Mouse (Mus musculus): ENCODE data around the gene Pccb.
A peak's percentile ranks its signal among the peaks of the same experiment; 100 is the strongest.

The Pccb gene

GRCm38 (mm10) chr9:101045710-101046338 is 11.1 kb upstream of the Pccb start:
- no peak for DNase-seq (ENCODE audit: low read depth, low spot score)

DNA sequence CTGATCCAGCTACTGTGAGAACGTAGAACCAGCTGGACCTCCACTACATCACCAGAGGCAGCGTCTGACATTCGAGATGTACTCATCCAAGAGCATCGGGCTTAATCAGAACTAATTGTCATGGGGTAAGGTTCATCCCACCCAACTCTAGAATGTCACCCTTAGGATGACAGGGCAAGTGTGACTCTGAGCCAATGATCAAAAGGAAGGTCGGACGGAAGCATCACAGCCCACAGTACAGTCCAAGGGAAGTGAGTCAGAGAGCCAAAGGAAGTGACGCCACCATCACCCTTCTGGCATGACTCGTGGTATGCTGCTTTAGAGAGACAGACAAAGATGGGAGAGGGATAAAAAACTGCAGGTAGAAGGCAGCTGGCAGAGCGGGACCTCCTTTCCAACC is 7.6 kb upstream of the Pccb start:
- peak; percentile 17 for DNase-seq (ENCODE audit: low read depth, low spot score)

GRCm38 (mm10) chr9:101041508-101041907 is 6.8 kb upstream of the Pccb start:
- DNase-seq (ENCODE audit: low read depth, low spot score), result no peak

DNA sequence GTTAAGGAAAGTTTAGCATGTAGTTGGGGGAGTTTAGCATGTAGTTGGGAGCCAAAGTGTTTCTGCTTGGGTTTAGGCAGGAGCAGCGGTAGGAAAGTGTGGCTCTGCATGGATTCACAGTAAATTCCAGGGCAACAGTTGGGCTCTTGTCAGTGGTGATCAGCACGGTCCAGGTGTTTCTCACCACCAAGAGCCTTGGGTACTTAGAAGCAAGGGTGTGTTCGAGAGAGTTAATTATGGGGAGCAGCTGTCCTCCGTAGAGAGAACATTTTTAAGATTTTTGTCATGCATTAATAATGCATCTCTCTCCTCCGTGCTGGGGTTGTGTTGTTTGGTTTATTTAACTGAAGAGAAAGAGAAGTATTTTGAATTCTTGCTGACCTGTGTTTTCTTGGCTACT is 3.9 kb upstream of the Pccb start:
- no peak for DNase-seq (ENCODE audit: low read depth, low spot score)

DNA sequence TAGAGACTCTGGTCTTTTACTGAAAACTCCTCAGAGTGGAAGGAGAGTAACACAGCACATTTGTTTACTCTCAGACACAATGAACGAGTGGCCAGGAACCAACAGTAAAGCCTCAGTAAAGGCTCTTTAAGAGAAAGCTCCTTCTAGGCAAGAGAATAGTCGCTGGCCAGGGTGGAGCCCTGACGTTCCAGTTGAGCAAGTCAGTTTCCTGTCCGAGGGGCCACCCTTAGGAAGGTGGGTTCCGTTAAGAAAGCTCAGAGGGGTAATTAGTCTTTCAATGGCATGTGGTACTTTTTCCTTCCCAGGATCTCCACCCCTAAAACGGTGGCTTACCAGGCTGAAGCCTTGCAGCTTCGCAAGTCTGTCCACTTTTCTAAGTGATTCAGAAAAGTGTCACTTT is 2.7 kb upstream of the Pccb start:
- DNase-seq (ENCODE audit: low read depth, low spot score), result no peak

DNA sequence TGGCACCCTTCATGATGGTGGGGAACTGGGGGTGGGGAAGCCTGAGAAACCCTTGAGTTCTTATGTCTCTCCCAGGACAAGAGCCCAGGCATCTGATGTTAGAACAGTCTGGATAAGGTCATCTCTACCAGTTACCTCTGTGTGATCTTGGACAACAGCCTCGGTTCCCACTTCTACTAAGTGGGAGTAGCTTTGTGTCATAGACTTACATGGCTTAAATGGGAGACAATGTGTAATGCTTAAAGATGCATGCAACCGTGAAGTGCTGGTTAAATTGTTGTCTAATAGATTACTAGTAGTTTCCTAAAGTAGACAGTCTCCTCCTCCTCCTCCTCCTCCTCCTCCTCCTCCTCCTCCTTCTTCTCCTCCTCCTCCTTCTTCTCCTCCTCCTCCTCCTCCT is 2.2 kb upstream of the Pccb start:
- no peak for DNase-seq (ENCODE audit: low read depth, low spot score)

DNA sequence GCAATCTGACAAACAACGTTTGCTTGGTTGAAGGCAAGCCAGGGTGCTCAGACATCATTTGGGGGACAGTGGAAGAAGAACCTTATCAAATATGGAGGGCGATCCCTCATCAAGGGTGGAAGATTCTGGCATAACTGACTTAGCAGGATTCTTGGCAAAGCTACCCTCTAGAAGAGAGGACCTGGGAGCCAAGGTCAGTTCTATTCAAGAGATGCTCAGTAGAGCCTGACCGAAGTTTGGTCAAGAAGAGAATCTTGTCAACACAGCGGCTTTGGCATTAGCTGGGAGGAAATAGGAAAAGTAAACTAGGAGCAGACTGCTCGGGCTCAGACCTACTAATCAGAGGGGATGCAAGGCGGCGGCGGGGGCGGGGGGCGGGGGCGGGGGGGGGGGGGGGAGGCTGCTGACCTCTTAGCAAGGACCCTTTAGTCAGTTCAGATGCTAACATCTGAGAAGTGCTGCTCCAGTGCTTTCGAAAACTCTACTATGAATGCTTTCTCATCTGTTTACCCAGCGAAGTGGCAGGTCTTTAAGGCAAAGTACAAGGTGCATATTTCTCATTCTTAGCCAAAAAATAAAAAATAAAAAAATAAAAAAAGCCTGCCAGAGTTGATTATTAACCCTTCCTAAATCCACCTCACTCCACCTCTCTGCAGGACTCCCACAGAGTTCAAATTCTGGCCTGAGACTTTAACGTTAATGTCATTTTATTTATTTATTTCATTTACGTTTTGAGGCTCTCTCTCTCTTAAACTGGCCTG is 1.3 kb upstream of the Pccb start:
- no peak for DNase-seq (ENCODE audit: low read depth, low spot score)

DNA sequence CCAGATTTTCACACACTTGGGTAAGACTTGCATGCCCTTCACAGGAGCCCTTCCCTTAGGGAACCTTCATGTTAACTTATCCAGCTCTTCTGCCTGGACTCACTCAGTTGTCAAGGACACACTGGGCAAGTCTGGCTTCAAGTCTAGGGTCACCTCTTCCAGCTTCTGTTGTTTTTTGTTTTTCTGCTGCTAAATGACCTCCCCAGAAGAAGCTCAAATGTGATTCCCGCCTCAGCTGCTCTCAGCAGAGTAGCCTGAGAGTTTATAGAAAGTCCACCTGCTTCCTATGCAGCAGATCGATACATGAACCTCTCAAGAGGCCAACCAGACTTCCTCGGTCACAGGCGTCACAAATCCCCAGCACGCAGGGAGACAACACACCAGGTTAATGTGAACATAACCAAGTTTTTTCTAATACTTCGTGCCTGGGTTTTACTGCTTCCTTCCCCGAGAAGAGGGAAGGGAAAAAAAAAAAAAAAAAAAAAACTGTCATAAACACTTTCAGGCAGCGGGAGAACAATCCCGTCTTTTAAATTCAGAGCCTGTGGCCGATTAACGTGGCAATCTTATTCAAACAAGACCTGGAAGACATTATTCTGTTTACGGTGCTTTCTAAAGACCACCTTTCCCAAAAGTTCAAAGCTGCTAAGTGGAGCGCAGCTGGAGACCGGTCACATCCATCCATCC is 794 bp downstream of the Pccb start:
- no peak for DNase-seq (ENCODE audit: low read depth, low spot score)

DNA sequence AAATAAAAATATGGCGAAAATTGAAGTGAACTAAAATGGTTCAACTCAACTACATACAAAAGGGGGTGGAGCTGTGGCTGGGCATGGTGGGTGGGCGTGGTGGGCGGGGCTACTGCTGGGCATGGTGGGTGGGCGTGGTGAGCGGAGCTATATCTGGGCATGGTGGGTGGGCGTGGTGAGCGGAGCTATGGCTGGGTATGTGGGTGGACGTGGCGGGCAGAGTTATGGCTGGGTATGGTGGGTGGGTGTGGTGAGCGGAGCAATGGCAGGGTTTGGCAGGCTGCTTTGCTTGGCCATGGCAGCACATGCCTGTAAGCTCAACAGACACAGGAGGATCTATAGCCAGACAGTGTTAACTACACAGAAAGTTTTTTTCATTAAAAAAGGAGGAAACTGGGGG is 15.9 kb downstream of the Pccb start:
- DNase-seq (ENCODE audit: low read depth, low spot score), result no peak

- peak; percentile 12 for DNase-seq (ENCODE audit: low read depth, low spot score)
Measured at GRCm38 (mm10) chr9:101017734-101018516, 16.8 kb downstream of the Pccb start.

DNA sequence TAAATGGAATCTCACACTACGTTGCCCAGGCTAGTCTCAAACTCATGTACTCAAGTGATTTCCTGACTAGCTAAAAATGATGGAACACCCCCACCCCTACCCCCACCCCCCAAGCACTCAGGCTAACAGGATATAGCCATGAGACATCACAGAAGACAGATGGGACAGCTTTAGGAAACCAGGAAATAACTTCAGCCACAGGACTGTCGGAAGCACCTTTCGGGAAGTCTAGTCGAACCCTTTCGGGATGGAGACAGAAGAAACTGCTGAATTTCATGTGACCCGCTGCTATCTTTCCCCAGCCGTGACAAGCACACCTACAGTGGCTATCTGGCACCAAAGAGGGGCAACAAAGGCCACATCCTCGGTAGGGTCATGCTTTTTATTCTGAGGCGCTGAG is 19.4 kb downstream of the Pccb start:
- DNase-seq (ENCODE audit: low read depth, low spot score), result no peak

DNA sequence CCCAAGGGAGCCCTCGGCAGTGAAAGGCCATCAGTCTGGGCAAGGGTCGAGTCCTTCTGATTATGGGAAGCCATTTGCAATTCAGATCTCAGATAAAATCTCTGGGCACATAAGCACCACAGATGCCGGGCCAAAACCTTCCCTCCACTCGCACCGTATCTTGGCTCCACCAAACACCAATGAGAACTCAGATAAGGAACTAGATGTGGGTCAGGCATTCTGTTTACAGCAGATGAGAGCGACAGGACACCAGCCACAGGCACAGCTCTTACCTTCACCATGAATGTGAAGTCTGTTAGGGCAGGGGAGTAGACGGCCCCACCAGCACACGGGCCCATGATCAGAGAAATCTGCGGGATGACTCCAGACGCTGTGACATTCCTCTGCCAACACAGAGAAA is 22.3 kb downstream of the Pccb start:
- no peak for DNase-seq (ENCODE audit: low read depth, low spot score)

DNA sequence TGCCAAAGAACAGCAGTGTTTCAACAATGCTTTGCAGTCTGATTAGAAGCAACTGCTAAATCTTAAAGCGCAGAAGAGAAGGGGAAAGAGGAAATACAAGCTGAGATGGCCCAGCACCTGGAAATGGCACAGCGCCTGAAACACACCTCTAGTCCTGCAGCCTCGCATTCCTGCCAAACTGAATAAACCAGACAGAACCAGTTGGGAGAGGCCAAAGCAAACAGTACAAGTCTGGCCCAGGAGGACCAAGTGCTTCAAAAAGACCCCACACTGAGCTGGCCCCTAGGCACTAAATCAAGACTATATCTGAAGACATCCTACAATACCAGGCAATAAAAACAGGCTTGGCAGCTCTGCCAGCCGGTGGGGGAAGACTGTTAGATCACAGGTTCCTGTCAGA is 28.8 kb downstream of the Pccb start:
- DNase-seq (ENCODE audit: low read depth, low spot score), result no peak

GRCm38 (mm10) chr9:101003302-101003701 is 31.4 kb downstream of the Pccb start:
- no peak for DNase-seq (ENCODE audit: low read depth, low spot score)

GRCm38 (mm10) chr9:101002841-101003240 is 31.9 kb downstream of the Pccb start:
- no peak for DNase-seq (ENCODE audit: low read depth, low spot score)

GRCm38 (mm10) chr9:101002053-101002452 is 32.6 kb downstream of the Pccb start:
- DNase-seq (ENCODE audit: low read depth, low spot score), result peak; percentile 44

- no peak for DNase-seq (ENCODE audit: low read depth, low spot score)
Measured at GRCm38 (mm10) chr9:100997138-100997537, 37.6 kb downstream of the Pccb start.

DNA sequence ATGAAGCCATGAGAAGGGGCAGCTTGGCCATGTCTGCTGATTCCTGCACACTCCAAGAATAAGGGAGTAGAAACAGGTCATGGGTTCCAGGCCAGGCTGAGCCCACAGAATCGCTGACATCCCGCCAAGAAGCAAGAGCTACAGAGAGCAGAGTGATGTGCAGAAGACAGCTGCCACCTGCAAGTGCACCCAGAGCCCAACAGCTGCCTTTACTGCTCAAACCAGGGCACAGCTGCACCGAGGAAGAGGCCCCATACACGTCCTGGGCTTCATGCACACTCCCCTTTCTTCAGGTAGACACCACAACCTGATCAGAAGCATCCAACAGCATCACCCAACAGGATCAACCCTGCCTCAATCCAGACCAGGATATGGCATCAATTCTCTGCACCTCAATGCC is 40.8 kb downstream of the Pccb start:
- no peak for DNase-seq (ENCODE audit: low read depth, low spot score)

GRCm38 (mm10) chr9:100992191-100992590 is 42.5 kb downstream of the Pccb start:
- no peak for DNase-seq (ENCODE audit: low read depth, low spot score)

DNA sequence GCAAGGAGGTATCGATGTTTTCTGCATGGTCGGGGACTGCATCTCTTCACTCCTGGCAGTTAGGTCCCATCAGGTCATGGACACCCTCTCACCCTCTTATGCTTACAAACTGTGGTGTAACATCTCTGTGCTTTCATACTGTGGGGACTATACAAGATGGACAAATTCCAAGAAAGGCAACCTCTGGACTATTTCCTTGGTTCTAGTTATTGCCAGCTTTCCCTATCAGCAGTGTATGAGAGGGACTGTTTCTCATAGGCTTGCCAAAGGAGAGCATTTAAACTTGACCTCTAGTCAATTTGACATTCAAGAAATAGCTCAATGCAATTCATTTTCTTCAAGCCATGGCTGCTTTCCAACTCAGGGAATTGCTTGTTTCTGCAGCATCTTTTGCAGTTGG is 43.4 kb downstream of the Pccb start:
- no peak for DNase-seq (ENCODE audit: low read depth, low spot score)

DNA sequence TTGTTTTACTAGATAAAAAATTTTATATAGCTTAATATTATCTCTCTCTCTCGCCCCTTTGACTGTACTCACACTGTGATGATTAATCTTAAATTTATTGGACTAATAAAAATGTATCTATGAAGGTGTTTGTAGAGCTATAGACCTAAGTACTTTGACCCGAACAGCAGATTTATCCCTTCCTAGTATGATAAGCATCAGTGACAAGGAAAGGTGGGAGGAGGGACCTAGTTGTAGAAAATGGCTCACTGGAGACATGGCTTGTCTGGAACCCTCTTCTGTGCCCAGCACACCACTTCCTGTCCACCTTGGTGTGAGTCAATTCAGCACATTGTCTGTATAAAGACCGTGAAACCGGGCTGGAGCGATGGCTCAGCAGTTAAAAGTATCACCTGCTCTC is 44.1 kb downstream of the Pccb start:
- DNase-seq (ENCODE audit: low read depth, low spot score), result no peak

- DNase-seq (ENCODE audit: low read depth, low spot score), result no peak
Measured at GRCm38 (mm10) chr9:100987850-100988249, 46.8 kb downstream of the Pccb start.

All from 3T3-L1 (cell line).